Mouse (Mus musculus) adrenal gland, postnatal 14 days (tissue): Measurements from ENCODE around the gene Slc26a3. TPM values are rescaled to one million over a fixed set of nuclear protein-coding genes. Genes with fewer than 3 reads are reported as not detected.
"Not testable (repeated sequence)": the region's sequence is repeated elsewhere in the genome, so short reads cannot be mapped to it uniquely, and the experiment has no call there.

Experiments used
- DNase-seq: peaks from one replicate; pipeline ENCODE4 v3.0.0; 2021; ENCODE audit warnings: mixed read lengths
- total RNA-seq: library from RNA; stranded (reverse); gene quantifications from 2 replicates; pipeline ENCODE4 v1.2.3, GENCODE M21; 2021

Slc26a3 gene
- total RNA-seq, 1 experiment from 2014 or later: 0.48 TPM

DNA sequence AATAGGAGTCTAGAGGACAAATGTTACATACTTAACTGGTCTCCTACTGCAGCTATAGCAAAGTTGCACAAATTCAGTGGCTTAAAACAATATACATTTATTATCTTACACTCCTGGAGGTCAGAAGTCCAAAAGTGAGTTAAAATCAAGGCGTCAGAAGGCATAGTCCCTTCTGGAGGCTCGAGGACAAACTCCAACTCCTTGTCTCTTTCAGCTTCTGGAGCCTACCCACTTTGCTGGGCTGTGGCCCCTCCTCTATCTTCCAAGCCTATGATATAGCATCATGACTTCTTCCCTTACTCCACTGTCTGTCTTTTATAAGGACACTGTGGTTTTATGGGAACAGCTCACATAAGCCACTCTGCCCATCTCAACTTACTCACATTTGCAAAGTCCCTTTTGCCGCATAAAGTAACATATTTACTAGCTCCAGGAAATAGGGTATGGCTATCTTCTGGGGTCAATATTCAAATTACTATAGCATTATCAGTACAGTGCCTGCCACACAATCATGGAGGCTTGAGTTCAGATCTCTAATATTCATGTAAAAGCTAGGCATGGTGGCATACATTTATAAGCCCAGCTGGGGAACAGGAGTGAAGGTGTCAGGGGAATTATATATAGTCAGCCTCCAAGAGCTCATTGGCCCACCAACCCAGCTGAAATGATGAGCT is 31.4 kb downstream of the Slc26a3 start:
- no peak for DNase-seq

DNA sequence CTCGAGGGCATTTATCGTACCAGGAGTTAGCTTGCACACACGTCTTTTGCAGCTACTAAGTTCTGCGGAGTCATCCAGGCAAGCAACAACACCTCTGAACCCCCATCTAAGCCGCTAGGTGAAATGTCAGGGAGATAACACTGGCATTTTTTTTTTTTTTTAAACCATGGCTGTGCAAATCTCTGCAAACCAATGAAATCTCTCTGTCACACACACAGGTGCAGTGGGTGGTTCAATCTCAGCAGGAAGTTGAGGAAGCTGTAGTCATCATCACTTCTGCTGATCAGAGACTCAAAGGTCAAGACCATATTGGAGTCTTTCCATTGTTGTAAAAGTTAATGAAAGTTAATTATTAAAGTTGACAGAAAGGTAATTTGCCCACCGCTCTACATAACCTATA is 47.1 kb downstream of the Slc26a3 start:
- no peak for DNase-seq

DNA sequence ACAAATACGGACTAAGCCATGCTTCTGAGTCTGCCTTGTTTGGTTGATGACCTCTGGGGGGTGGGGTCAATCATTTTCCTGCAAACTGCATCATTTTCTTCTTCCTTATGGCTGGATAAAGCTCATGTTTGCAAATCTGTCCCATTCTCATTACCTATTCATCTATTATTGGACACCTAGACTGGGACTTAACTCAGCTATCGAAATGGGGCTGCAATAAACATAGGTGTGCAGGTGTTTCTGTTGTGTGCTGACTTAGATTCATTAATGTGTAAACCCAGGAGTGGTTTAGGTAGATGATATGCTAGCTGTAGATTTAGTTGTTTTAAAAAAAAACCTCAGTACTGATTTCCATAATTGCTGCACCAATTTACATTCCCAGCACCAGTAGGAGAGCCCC is 48.9 kb downstream of the Slc26a3 start:
- no peak for DNase-seq

DNA sequence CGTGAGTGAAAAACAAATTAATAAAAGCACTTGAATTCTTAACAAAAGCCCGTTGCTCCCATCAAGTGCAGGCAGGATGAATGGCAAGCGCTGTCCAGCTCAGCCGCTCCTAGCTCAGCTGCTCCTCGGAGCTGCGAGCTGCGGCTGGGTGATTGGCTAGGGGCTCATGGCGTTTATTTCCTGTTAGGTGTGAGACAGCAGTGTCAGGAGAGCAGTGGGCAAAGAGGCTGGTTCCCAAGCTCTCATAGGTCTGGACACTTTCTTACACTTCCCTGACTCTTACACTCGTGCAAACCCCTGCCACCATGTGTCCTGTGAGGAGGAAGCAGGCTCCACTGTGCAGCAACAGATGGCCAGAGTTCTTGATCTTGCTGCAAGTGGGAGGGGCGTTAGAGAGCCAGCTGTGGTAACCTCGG is 53.5 kb downstream of the Slc26a3 start:
- DNase-seq: peak; percentile 40

DNA sequence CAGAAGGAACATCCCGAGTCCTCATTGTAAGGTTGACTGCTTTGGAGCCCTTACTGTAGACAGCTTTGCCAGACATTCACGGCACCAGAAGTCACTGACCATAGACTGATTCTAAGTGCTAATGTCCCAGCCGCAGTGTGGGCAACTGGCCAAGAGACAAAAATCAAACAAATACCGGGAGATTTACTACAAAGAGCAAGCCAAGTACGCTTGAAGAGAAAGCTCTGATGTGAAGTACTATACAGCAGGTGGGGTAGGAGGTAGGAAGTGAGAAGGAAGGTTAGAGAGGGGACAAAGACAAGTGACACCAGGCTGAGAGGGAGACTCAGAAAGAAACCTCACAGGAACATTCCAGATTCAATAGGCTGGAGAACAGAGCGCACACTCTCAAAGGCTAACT is 54.2 kb downstream of the Slc26a3 start:
- peak; percentile 6 for DNase-seq

DNA sequence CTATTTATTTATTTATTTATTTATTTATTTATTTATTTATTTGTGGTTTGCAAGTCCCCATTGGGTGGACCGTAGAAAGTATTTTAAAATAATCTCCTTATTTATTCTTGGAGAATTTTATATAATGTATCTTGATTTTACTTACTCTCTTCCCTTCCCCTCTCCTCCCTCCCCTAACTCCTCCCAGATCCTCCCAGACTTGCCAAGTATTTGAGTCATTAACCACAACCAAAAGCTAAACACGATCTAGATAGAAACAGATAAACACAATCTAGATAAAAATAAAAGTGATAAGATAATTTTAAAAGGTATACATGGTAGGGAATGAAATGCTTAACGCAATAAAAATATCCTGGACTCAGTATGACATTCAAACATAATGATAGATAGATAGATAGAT is 58.7 kb downstream of the Slc26a3 start:
- no peak for DNase-seq

DNA sequence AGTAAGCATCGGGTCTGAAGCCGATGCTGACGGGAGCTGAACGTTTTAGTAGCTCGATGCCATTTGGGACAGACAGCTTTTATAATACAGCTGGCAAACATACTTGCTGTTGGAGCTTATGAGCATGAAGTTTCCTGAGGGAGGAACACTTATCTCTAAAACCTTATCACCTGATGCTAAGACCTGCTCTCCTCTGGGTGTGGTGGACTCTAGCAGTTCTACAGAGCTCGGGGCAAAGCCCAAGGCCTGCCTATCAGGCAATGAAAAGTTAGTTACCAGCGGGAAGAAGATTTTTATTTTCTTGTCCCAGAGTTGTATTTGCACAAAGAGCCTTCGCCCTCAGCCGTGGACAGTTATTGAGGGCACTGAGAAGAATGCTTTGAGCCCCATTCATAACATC is 65.6 kb downstream of the Slc26a3 start:
- DNase-seq: no peak

DNA sequence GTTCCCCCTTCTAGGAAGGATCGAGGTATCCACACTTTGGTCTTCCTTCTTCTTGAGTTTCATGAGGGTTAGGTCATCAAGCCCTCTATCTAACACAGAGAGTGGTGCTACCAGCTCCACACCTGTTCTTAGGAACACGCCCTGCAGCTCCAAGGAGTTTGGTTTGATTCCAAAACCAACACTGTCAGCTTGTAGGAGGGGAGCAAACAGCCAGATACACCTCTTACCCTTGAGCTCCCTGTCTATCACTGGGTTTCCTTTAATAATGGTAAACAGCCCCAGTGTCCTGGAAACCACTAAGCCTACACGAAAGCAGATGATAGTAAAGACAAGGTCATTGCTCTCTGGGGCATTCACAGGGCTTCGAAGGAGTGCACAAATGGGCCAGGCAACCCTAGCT is 67.8 kb downstream of the Slc26a3 start:
- DNase-seq: no peak

DNA sequence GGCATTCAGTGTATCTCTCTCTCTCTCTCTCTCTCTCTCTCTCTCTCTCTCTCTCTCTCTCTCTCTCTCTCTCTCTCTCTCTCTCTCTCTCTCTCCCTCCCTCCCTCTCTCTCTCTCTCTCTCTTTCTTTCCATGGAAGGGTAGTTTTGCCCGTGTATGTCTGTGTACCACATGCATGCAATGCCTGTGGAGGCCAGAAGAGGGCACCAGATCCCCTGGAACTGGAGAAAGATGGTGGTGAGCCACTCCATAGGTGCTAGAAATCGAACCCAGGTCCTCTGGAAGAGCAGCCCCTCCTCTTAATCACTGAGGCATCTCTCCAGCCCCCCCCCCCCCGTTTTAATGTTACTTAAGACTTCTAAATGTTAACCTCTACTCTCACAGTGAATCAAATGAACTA is 69.6 kb downstream of the Slc26a3 start:
- DNase-seq: peak; percentile 22

DNA sequence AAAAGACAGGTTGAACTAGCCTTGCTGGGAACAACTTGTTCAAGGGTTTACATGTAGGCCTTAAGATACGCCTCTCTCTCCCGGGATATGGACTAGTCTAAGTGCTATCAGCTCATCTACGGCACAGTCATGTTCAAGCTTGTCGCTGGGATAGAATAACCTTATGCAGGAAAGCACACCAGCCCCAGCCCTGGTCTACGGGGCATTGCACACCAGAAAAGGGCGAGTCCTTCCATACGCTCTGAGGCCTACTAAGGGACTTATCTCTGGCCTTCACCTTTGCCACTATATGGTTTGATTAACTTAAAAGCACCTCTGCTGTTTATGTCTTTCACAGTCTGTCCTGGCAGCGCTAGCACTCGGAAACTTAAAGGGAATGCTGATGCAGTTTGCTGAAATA is 70.7 kb downstream of the Slc26a3 start:
- DNase-seq: no peak

DNA sequence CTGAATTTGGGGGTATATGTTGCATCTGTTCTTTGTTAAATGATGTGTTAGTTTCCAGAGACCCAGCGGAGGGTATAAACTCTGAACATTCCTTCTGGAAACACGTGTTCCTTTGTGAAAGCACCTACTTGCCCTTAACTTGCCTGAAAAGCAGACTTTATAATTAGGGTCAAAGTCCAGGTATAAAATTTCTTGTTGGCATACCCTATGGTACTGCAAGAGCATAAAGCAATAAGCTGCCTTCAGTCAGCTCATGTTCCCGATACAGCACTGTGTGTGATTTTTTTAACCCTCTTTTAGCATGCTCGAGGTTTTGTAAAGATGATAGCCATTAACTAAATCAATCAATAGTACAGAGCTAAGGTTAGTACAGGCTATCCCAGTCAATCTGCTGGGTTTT is 71.9 kb downstream of the Slc26a3 start:
- no peak for DNase-seq

DNA sequence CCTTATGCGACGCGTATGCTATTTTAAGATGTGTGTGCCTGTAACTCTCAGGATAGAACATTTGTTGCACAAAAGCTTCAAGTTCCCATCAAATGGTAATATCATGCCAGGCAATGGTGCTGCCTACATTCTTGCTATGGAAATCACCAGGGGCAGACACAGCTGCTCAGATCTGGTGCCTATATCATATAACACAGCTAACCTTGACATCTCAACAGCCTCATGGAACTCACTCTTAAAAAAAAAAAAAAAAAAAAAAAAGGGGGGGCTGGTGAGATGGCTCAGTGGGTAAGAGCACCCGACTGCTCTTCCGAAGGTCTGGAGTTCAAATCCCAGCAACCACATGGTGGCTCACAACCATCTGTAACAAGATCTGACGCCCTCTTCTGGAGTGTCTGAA is 87.5 kb downstream of the Slc26a3 start:
- not testable (repeated sequence) for DNase-seq

DNA sequence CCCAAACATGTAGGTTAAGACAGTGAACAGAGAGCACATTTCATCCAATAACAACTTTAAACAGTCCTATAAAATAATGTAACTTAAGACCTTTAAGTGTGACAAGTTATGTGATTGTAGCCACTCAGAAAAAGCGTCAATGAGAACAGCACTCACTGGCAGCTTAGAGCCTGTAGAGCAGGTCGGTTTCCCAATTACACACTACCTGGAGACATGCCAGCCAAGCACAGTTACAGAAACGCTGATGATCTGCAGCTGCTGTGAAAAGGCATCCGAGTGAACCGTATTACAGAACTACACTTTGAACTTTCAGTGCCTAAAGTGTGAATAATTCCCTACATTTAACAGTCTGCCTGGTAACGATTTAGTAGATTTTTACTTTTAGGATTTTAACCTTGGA is 95.8 kb downstream of the Slc26a3 start:
- DNase-seq: peak; percentile 54

DNA sequence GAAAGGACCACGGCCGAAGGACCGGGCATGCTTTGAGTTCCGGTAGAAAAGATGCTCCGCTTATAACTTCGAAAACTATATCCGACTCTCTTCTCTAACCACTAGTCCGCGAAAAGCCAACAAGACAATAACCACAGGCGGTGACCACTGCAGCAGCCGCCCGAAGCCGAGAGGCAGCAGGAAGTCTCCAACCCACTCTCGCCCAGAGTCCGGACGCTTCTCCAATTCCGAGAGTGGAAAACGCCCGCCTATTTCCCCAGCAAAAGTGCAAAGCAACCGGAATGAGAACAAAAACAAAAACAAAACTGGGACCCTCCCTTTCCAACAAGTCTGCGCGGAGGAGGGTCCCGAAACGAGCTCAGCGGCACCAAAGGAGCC is 108.3 kb downstream of the Slc26a3 start:
- no peak for DNase-seq

DNA sequence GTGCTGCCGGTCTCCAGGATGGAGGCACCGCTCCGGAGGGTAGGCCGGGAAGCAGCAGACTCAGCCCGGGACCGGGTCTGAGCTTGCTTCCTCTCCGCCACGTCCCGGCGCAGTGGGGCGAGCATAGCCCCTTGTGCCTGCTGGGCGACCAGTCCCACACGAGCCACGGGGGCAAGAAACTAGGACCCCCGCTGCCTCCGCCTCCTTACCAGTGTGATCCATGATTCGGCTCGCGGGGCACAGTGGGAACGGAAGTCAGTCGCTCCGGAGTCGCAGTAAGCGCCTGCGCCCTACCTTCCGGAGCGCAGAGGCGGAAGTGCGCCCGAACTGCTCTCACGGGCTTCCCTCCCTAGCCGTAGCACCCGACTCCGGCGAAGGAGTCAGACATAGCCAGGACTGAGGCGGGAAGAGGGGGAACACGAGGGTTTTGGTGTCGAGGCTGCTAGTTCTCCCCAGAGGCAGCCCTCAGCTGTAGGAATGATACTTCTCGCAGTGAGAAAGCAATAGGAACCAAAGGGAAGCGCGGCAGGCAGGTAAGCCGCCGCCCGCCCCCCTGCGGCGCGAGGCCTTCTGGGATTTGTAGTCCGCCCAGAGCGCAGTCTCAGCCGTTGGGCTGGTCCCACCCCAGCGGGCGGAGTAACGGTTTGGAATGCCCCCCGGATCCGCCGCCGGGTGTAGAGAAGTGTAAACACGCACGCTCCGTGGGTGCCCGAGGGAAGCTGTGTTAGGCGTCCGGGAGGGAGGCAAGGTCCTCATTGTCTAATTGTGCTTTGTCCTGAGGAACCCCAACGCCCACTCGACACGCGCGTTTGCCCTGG is 108.9 kb downstream of the Slc26a3 start, which contains the start of gene Cbll1:
Gene Cbll1, minus strand, starts transcription at position 303 of the 818 bp plus-strand sequence.
- peak; percentile 98 for DNase-seq

DNA sequence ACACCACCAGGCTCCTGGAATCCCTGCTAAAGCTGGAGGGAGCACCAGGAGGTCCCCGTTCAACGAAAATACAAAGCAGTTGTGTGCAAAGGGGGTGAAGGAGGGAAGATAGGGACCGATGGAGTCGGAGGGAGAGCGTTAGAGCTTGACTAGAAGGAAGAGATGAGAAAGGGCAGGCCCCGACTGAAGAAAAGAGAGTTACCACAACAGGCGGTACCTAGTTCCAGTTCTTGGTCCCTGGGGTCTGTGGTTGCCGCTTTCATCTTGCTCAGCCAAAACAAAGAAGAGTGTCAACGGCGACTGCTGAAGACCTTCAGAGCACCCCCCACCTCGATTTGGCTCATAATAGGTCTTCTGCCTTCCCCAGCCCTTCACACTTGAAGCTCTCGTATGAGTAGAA is 109.5 kb downstream of the Slc26a3 start:
- no peak for DNase-seq

DNA sequence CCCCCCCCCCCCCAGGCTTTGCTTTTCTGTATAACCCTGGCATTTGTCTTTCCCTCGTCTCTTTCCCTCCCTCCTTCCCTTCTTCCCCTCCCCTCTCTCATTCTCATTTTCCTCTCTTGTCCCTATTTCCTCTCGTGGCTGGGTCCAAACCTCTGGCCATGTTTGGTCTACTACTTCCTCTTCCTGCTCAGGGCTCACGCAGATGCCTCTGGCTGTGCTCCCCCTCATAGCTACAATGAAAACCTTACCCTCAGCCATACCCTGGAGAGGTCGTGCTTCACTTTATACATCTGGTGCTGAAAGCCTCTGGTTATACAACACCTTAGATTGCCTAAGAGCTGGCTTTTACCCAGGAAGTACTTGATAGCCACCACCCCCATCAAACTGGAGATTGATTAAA is 110.6 kb downstream of the Slc26a3 start:
- no peak for DNase-seq

DNA sequence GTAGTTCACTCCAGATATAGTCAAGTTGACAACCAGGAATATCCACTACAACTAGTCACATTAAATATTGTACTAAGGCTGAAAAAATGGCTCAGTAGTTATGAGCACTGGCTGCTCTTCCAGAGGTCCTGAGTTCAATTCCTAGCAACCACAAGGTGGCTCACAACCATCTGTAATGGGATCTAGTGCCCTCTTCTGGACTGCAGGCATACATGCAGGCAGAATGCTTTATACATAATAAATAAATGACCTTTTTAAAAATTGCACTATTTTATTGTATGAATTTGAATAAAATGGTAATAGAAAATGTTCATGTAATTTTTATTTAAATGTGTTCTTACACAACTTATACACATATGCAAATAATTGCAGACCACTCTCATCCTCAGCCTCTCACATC is 112.5 kb downstream of the Slc26a3 start:
- no peak for DNase-seq

DNA sequence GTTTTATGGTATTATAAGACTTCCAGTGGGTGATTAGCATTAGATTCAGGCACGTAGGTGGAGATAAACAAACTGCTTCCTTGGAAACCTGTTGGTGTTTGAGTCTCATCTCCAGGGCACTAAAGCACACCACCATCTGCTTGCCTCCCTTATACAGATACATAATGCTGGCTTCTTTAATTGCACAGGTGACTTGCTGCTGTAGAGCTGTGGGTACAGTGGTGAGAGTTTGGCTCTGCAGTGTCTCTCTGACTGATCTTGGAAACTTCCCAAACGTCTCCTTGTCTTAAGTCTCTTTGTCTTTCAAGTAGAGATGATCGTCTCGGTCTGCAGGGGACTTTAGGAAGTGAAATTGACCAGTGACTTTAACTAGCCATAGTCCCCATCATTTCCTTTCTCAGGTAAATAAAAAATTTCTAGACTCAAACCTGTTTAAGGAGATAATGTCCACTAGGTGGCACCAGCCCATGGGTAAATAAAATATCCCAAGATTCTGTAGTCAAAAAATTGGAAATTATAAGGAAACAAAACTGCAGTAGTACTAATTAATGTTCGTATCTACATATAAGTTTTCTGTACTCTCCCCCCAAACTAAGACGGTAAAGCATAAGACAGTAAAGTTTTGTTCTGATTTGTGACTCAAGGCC is 117.2 kb downstream of the Slc26a3 start:
- DNase-seq: peak; percentile 40

DNA sequence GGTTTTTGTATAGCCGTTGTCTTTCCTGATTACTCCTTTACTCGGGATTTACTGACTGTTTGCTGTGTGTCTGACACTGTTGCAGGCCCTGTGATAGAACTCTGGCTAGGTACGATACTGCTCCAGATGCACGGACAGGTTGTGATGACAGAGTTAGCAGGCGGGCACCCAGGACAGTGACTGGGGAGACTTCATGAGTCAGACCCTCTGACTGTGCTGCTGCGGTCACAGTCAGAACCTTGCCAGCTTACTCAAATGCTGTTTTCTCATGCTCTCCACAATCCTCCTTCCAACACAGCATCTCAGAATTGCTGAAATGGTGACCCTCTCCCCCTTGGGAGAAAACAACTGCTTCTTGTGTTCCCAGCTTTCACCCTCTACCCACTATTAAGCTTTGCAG is 117.8 kb downstream of the Slc26a3 start:
- DNase-seq: no peak

DNA sequence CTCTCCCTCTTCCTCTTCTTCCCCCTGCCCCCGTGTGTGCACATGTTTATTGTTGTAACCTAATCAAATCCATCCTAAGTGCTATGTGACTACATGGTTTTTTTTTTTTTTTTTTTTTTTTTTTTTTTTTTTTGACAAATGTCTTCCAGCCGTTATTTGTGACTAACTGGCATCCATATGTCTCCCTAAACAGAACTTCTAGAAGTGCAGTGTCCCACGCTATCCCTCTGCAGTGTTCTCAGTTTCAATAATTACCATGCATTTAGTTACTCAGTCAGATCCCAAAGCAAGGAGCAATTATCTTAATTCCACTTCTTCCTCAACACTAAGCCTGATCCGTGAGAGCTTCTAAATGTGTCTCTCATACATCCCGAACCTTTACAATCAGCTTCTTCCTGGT is 120.5 kb downstream of the Slc26a3 start:
- no peak for DNase-seq

DNA sequence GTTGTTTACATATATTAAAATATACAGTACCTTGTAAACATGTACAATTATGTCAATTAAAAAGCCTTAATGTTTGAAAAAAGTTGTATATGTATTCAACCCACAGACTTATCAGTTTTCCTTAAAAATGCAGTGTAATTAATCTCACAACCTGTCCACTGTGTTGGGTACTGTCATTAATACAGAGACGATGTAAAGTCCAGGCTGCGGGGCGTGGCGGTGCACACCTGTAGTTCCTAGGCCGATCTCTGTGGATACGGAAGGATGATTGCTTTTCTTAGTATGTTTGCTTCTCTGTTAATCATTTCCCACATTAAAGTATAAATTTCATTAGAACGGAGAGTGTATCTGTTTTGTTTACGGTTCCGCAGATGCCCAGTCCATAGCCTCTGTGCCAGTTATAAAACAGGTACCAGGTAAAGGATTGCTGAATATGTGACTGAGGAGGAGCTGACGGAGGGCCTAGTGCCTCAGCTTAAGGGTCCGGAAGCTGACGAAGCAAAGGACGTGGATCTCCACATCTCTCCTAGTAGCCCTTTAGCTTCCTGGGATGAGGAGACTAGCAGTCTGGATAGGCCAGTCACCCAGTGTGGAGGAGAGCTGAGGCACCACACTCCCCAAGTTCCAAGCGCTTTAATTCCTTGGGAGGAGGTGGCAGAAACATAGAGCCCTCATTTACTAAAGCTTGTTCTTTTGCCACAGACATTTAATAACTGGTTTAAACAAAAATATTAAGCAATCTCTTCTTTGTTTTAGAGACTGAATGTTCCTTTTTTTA is 122.2 kb downstream of the Slc26a3 start:
- no peak for DNase-seq
